Mouse (Mus musculus) CD4-positive naive resting alpha-beta T cell, adult 76 days (primary cell): ENCODE results near the gene Nog. TPM values are rescaled to one million over a fixed set of nuclear protein-coding genes. Genes with fewer than 3 reads are reported as not detected.

ENCODE experiments used
- total RNA-seq: library from RNA; stranded (reverse); gene quantifications from one replicate; pipeline ENCODE4 v1.2.4, GENCODE M21; 2023

The Nog gene
- total RNA-seq: not detected

DNA sequence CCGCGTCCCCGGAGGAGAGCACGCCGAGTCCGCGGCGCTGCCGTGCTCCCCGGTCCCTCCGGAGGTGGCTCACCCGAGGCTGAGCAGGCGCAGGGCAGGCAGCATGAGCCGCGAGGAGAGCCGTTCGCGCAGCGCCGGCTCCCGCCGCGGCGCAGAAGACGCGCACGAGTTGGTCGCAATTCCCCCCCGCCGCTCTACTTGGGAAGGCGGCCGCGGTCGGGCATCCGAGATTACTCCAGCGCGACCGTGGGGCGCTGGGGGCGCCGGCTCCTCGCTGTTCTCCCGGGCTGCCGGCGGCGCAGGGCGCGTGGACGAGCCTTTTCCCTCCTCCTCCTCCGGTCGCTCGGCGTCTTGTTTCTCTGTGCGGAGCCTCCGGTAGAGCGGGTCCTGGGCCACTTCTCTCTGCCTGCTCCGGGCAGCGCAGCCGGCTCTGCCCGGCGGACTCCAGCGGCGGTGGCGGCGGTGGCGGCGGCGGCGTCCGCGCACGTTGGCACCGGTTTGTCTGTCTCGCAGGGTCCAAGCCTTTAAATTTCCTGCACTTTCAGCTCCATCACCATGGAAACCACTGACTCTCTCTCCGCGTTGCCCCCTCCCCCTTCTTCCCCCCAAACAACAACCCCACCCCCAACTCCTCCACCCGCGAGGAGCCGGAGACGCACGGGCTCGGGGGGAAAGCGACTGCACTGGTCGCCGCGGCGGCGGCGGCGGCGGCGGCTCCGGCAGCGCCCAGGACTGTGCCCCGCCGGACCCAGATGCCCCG is at the start of gene Nog:
TSS of gene Nog (minus strand) at position 277 of the 760 bp plus-strand sequence.

Other genes starting within 250 kb of the Nog start
- gene Dgke, start 235.5 kb downstream of the Nog start, total RNA-seq: 20.3 TPM
- gene Gm525, start 228.5 kb downstream of the Nog start, total RNA-seq: not detected